Comparison of ENCODE assay signal across 21 mouse cellular contexts in genomic region chr7:101487102-101487501, GRCm38 (mm10).
DNase-seq lines count a peak whose midpoint lies in the region; ATAC-seq and TF ChIP-seq lines count a peak whose summit lies in the region.
"Had no signal": no experiment of that assay in that cellular context is flagged by ENCODE, and none has a peak within 500 bp of the region (broad histone marks: within the 10 kb centered on the region; RNA-seq: fewer than 3 reads in every experiment).

No protein-coding gene starts in this region.

- no peak overlapping the region for H3K9ac ChIP-seq in intestine, embryonic 15.5 days
- no peak overlapping the region for H3K9ac ChIP-seq in intestine, postnatal 0 days (ENCODE audit: low read depth, low read length)
- no peak overlapping the region for H3K9ac ChIP-seq in liver, embryonic 12.5 days
- H3K9ac ChIP-seq: embryonic facial prominence, embryonic 15.5 days; hindbrain, embryonic 13.5 days had no signal

- 70% methylated on average over 5 of the region's 5 CpGs for WGBS in intestine, embryonic 15.5 days
- WGBS in intestine, postnatal 0 days: 38% methylated on average over 5 of the region's 5 CpGs
- 28% methylated on average over 5 of the region's 5 CpGs for WGBS in large intestine, adult 2 months
- 63% methylated on average over 5 of the region's 5 CpGs for WGBS in liver, embryonic 12.5 days (ENCODE audit: insufficient replicate concordance)

- no peak overlapping the region for H3K4me3 ChIP-seq in intestine, embryonic 15.5 days (replicated peaks)
- H3K4me3 ChIP-seq in intestine, postnatal 0 days (ENCODE audit: low read depth, low read length): no peak overlapping the region
- no peak overlapping the region for H3K4me3 ChIP-seq in liver, embryonic 12.5 days
- H3K4me3 ChIP-seq: embryonic facial prominence, embryonic 15.5 days; heart, embryonic 10.5 days; hindbrain, embryonic 13.5 days had no signal

- H3K36me3 ChIP-seq in intestine, embryonic 15.5 days: no peaks in the 10 kb centered on the region
- H3K36me3 ChIP-seq in intestine, postnatal 0 days (ENCODE audit: control insufficient read depth, insufficient read depth): 0 out of 2 replicates have a peak, but pooled peaks cover 3% of the 10 kb centered on the region
- no peaks in the 10 kb centered on the region for H3K36me3 ChIP-seq in liver, embryonic 12.5 days
- H3K36me3 ChIP-seq: embryonic facial prominence, embryonic 15.5 days; heart, embryonic 10.5 days; hindbrain, embryonic 13.5 days had no signal

- H3K4me2 ChIP-seq in intestine, embryonic 15.5 days (replicated peaks): no peak overlapping the region
- no peak overlapping the region for H3K4me2 ChIP-seq in intestine, postnatal 0 days (replicated peaks; ENCODE audit: low read depth)
- H3K4me2 ChIP-seq in liver, embryonic 12.5 days: no peak overlapping the region
- H3K4me2 ChIP-seq: embryonic facial prominence, embryonic 15.5 days; hindbrain, embryonic 13.5 days had no signal

- DNase-seq in large intestine, adult 2 months (ENCODE audit: low read depth, low spot score): peak; percentile 38
- peak; percentile 62 for DNase-seq in thymus, postnatal 4 days
- no peak for DNase-seq in kidney, adult 11 months
- DNase-seq: adrenal gland, adult 8-10 months; adrenal gland, postnatal 36 days; B cell, adult 2 months; cerebellum, adult 11 months; cerebellum, adult 8-10 months; cerebellum, postnatal 14 days; embryo, embryonic 11 days; gastrocnemius, postnatal 10 days; heart, adult 18-20 months; heart, postnatal 10 days had no signal

- H3K9me3 ChIP-seq in intestine, embryonic 15.5 days: no peaks in the 10 kb centered on the region
- no peaks in the 10 kb centered on the region for H3K9me3 ChIP-seq in intestine, postnatal 0 days (ENCODE audit: control insufficient read depth)
- no peaks in the 10 kb centered on the region for H3K9me3 ChIP-seq in liver, embryonic 12.5 days (replicated peaks)
- H3K9me3 ChIP-seq: embryonic facial prominence, embryonic 15.5 days; heart, embryonic 10.5 days; hindbrain, embryonic 13.5 days had no signal

- H3K27ac ChIP-seq in intestine, embryonic 15.5 days: no peak overlapping the region
- H3K27ac ChIP-seq in intestine, postnatal 0 days (ENCODE audit: low read depth, low read length): no peak overlapping the region
- no peak overlapping the region for H3K27ac ChIP-seq in liver, embryonic 12.5 days
- H3K27ac ChIP-seq: embryonic facial prominence, embryonic 15.5 days; heart, embryonic 10.5 days; hindbrain, embryonic 13.5 days had no signal

- no peaks in the 10 kb centered on the region for H3K27me3 ChIP-seq in intestine, embryonic 15.5 days (replicated peaks)
- H3K27me3 ChIP-seq in intestine, postnatal 0 days (replicated peaks; ENCODE audit: control insufficient read depth, insufficient read depth, low read length): no peaks in the 10 kb centered on the region
- no peaks in the 10 kb centered on the region for H3K27me3 ChIP-seq in liver, embryonic 12.5 days (replicated peaks)
- H3K27me3 ChIP-seq: embryonic facial prominence, embryonic 15.5 days; hindbrain, embryonic 13.5 days had no signal

- 0 out of 2 replicates have a peak, but pooled peaks cover 2% of the 10 kb centered on the region for H3K4me1 ChIP-seq in intestine, embryonic 15.5 days (replicated peaks)
- H3K4me1 ChIP-seq in intestine, postnatal 0 days (replicated peaks; ENCODE audit: control insufficient read depth, insufficient read depth, low read length): no peaks in the 10 kb centered on the region
- no peaks in the 10 kb centered on the region for H3K4me1 ChIP-seq in liver, embryonic 12.5 days

- peak; percentile 49 for ATAC-seq in intestine, embryonic 15.5 days
- no peak for ATAC-seq in intestine, postnatal 0 days
- peak; percentile 39 for ATAC-seq in CD4-positive, CD25-positive, alpha-beta regulatory T cell, adult 4 months
- no peak for ATAC-seq in liver, embryonic 12.5 days
- ATAC-seq: forebrain, embryonic 16.5 days had no signal

- TF ChIP-seq CTCF in intestine, postnatal 0 days (IDR thresholded peaks at IDR 0.05; ENCODE audit: low read depth): no peak

Comparison
In these comparisons a context has a peak if more than half of its experiments do, and no peak if none do; other contexts are left out.
1. ATAC-seq: peak in intestine, embryonic 15.5 days (single experiment) and CD4-positive, CD25-positive, alpha-beta regulatory T cell, adult 4 months (single experiment); none in intestine, postnatal 0 days (single experiment) and liver, embryonic 12.5 days (single experiment).